Mouse (Mus musculus): ENCODE results near the gene Setd1b. TPM values are rescaled to one million over a fixed set of nuclear protein-coding genes. Genes with fewer than 3 reads are reported as not detected.

Gene Setd1b
- polyA plus RNA-seq, 1 experiment from 2014 or later = 4.1 TPM

GRCm38 (mm10) chr5:123143251-123143970 is 1.4 kb downstream of the Setd1b start:
- peaks cover 22% of the 10 kb centered on the region for H3K36me3 ChIP-seq (ENCODE audit: control insufficient read depth, insufficient read depth)
- H3K27ac ChIP-seq (ENCODE audit: low read length) = peak overlapping the region; percentile 98
- H3K27me3 ChIP-seq (ENCODE audit: control insufficient read depth, insufficient read depth, low read depth, low read length) = no peaks in the 10 kb centered on the region
- H3K4me2 ChIP-seq (ENCODE audit: low read depth, low read length) = peak overlapping the region; percentile 100
- peak overlapping the region; percentile 91 for H3K4me3 ChIP-seq (ENCODE audit: low read depth, low read length)
- H3K4me1 ChIP-seq (ENCODE audit: control insufficient read depth, low read depth, low read length) = peaks cover 44% of the 10 kb centered on the region
- ATAC-seq (ENCODE audit: low read depth) = no peak
- WGBS (ENCODE audit: insufficient replicate concordance) = 3% methylated on average over 24 of the region's 24 CpGs
- H3K9me3 ChIP-seq (replicated peaks; ENCODE audit: control insufficient read depth, low read length) = no peaks in the 10 kb centered on the region
- peak overlapping the region; percentile 98 for H3K9ac ChIP-seq (ENCODE audit: low read depth, low read length)

- Histone ChIP-seq H3K9ac (ENCODE audit: low read depth, low read length) (peak overlapping the region; percentile 98), H3K4me2 (ENCODE audit: low read depth, low read length) (peak overlapping the region; percentile 100), H3K9me3 (replicated peaks; ENCODE audit: control insufficient read depth, low read length) (no peaks in the 10 kb centered on the region), H3K4me3 (ENCODE audit: low read depth, low read length) (peak overlapping the region; percentile 91), H3K27ac (ENCODE audit: low read length) (peak overlapping the region; percentile 98), H3K36me3 (ENCODE audit: control insufficient read depth, insufficient read depth) (peaks cover 26% of the 10 kb centered on the region), H3K27me3 (ENCODE audit: control insufficient read depth, insufficient read depth, low read depth, low read length) (no peaks in the 10 kb centered on the region), H3K4me1 (ENCODE audit: control insufficient read depth, low read depth, low read length) (peaks cover 49% of the 10 kb centered on the region)
- ATAC-seq (ENCODE audit: low read depth) = no peak
- 10% methylated on average over 17 of the region's 17 CpGs for WGBS (ENCODE audit: insufficient replicate concordance)
Observed at GRCm38 (mm10) chr5:123143971-123144745, 2.2 kb downstream of the Setd1b start.

- H3K27me3 ChIP-seq (ENCODE audit: control insufficient read depth, insufficient read depth, low read depth, low read length) = no peaks in the 10 kb centered on the region
- no peaks in the 10 kb centered on the region for H3K9me3 ChIP-seq (replicated peaks; ENCODE audit: control insufficient read depth, low read length)
- 36% methylated on average over 20 of the region's 20 CpGs for WGBS (ENCODE audit: insufficient replicate concordance)
- ATAC-seq (ENCODE audit: low read depth) = no peak
- peak overlapping the region; percentile 98 for H3K9ac ChIP-seq (ENCODE audit: low read depth, low read length)
- peaks cover 26% of the 10 kb centered on the region for H3K36me3 ChIP-seq (ENCODE audit: control insufficient read depth, insufficient read depth)
- peaks cover 54% of the 10 kb centered on the region for H3K4me1 ChIP-seq (ENCODE audit: control insufficient read depth, low read depth, low read length)
- H3K4me2 ChIP-seq (ENCODE audit: low read depth, low read length) = peak overlapping the region; percentile 100
- H3K27ac ChIP-seq (ENCODE audit: low read length) = peak overlapping the region; percentile 66
- H3K4me3 ChIP-seq (ENCODE audit: low read depth, low read length) = peak overlapping the region; percentile 91
Observed at GRCm38 (mm10) chr5:123144746-123145590, 3.0 kb downstream of the Setd1b start.

- peaks cover 31% of the 10 kb centered on the region for H3K36me3 ChIP-seq (ENCODE audit: control insufficient read depth, insufficient read depth)
- peaks cover 68% of the 10 kb centered on the region for H3K4me1 ChIP-seq (ENCODE audit: control insufficient read depth, low read depth, low read length)
- no peaks in the 10 kb centered on the region for H3K27me3 ChIP-seq (ENCODE audit: control insufficient read depth, insufficient read depth, low read depth, low read length)
- ATAC-seq (ENCODE audit: low read depth) = no peak
- no peak overlapping the region for H3K9ac ChIP-seq (ENCODE audit: low read depth, low read length)
- H3K9me3 ChIP-seq (replicated peaks; ENCODE audit: control insufficient read depth, low read length) = no peaks in the 10 kb centered on the region
- no peak overlapping the region for H3K4me3 ChIP-seq (ENCODE audit: low read depth, low read length)
- H3K4me2 ChIP-seq (ENCODE audit: low read depth, low read length) = no peak overlapping the region
- H3K27ac ChIP-seq (ENCODE audit: low read length) = no peak overlapping the region
- WGBS (ENCODE audit: insufficient replicate concordance) = 86% methylated on average over 11 of the region's 11 CpGs
Observed at GRCm38 (mm10) chr5:123146357-123146756, 4.4 kb downstream of the Setd1b start.

GRCm38 (mm10) chr5:123147569-123147968 is 5.6 kb downstream of the Setd1b start:
- WGBS (ENCODE audit: insufficient replicate concordance) = 71% methylated on average over 17 of the region's 17 CpGs
- H3K4me2 ChIP-seq (ENCODE audit: low read depth, low read length) = no peak overlapping the region
- no peak overlapping the region for H3K27ac ChIP-seq (ENCODE audit: low read length)
- no peak overlapping the region for H3K4me3 ChIP-seq (ENCODE audit: low read depth, low read length)
- H3K27me3 ChIP-seq (ENCODE audit: control insufficient read depth, insufficient read depth, low read depth, low read length) = no peaks in the 10 kb centered on the region
- no peaks in the 10 kb centered on the region for H3K9me3 ChIP-seq (replicated peaks; ENCODE audit: control insufficient read depth, low read length)
- H3K4me1 ChIP-seq (ENCODE audit: control insufficient read depth, low read depth, low read length) = peaks cover 74% of the 10 kb centered on the region
- no peak for ATAC-seq (ENCODE audit: low read depth)
- H3K9ac ChIP-seq (ENCODE audit: low read depth, low read length) = no peak overlapping the region
- peaks cover 43% of the 10 kb centered on the region for H3K36me3 ChIP-seq (ENCODE audit: control insufficient read depth, insufficient read depth)

GRCm38 (mm10) chr5:123148073-123148722 is 6.2 kb downstream of the Setd1b start:
- H3K27me3 ChIP-seq (ENCODE audit: control insufficient read depth, insufficient read depth, low read depth, low read length) = no peaks in the 10 kb centered on the region
- H3K4me1 ChIP-seq (ENCODE audit: control insufficient read depth, low read depth, low read length) = peaks cover 72% of the 10 kb centered on the region
- H3K4me3 ChIP-seq (ENCODE audit: low read depth, low read length) = no peak overlapping the region
- no peak overlapping the region for H3K4me2 ChIP-seq (ENCODE audit: low read depth, low read length)
- no peaks in the 10 kb centered on the region for H3K9me3 ChIP-seq (replicated peaks; ENCODE audit: control insufficient read depth, low read length)
- H3K27ac ChIP-seq (ENCODE audit: low read length) = no peak overlapping the region
- WGBS (ENCODE audit: insufficient replicate concordance) = 91% methylated on average over 25 of the region's 25 CpGs
- ATAC-seq (ENCODE audit: low read depth) = no peak
- H3K9ac ChIP-seq (ENCODE audit: low read depth, low read length) = no peak overlapping the region; the same call in 1 of the 2 replicates
- H3K36me3 ChIP-seq (ENCODE audit: control insufficient read depth, insufficient read depth) = peaks cover 48% of the 10 kb centered on the region

GRCm38 (mm10) chr5:123149451-123150400 is 7.7 kb downstream of the Setd1b start:
- Histone ChIP-seq H3K4me2 (ENCODE audit: low read depth, low read length) (peak overlapping the region; percentile 89), H3K36me3 (ENCODE audit: control insufficient read depth, insufficient read depth) (peaks cover 56% of the 10 kb centered on the region), H3K27ac (ENCODE audit: low read length) (peak overlapping the region; percentile 79), H3K9me3 (replicated peaks; ENCODE audit: control insufficient read depth, low read length) (no peaks in the 10 kb centered on the region), H3K4me1 (ENCODE audit: control insufficient read depth, low read depth, low read length) (peaks cover 57% of the 10 kb centered on the region), H3K27me3 (ENCODE audit: control insufficient read depth, insufficient read depth, low read depth, low read length) (no peaks in the 10 kb centered on the region), H3K9ac (ENCODE audit: low read depth, low read length) (peak overlapping the region; percentile 63), H3K4me3 (ENCODE audit: low read depth, low read length) (peak overlapping the region; percentile 66)
- WGBS (ENCODE audit: insufficient replicate concordance) = 1% methylated on average over 19 of the region's 19 CpGs
- ATAC-seq (ENCODE audit: low read depth) = peak; percentile 87

Data from liver, embryonic 16.5 days (tissue).